Mouse (Mus musculus): ENCODE results near the gene Smad6.

The Smad6 gene

GRCm38 (mm10) chr9:63912051-63912450 lies 109.8 kb downstream of the Smad6 start:
- no peak for DNase-seq (ENCODE audit: low spot score)

- peak; percentile 77 for DNase-seq (ENCODE audit: low spot score)
These were observed 112.2 kb downstream of the Smad6 start for GRCm38 (mm10) chr9:63909618-63910017.

- no peak for DNase-seq (ENCODE audit: low spot score)
These were observed 117.3 kb downstream of the Smad6 start for GRCm38 (mm10) chr9:63904543-63904942.
